Mouse (Mus musculus): Measurements from ENCODE around the gene Ttc37.
A peak's percentile ranks its signal among the peaks of the same experiment; 100 is the strongest.

The Ttc37 gene

DNA sequence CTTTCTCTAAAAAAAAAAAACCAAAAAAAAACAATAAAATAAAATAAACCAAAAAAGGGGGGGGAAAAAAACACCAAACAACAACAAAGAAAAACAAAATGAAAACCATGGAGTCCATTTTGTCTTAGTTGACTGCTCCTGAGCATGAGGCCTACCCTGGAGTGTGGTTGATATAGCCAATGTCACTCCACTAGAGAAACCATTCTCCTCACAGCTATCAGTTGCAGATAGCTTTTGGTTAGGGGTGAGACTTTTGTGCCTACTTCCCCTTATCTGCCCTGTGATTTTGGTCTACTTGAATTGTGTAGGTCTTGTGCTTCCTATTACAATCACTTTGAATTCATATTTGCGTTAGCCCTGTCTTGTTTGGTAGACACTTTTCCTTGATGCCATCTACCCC, 59.0 kb downstream of the Ttc37 start:
- DNase-seq (ENCODE audit: low read depth, low spot score) = no peak

- DNase-seq (ENCODE audit: low read depth, low spot score) = no peak
Observed at GRCm38 (mm10) chr13:76160587-76160986, 62.1 kb downstream of the Ttc37 start.

DNA sequence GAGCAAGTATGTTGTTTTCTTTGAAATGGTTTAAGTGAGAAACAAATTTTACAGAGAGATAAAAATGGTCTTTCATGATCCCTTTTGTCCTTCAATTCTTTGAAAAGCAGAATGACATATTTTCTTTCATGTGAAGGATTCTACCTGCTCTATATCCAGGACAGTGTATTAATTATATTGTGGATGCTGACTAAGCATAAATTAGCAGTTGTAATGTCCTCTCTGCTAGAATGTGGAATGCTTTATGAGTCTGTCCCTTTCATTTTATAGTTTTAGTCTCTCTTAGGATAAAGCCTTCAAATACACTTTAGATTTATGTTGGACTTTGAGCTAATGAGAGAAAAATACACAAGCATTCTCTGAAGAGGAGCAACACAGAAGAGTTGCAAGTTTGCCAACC, 75.8 kb downstream of the Ttc37 start:
- no peak for DNase-seq (ENCODE audit: low read depth, low spot score)

- no peak for DNase-seq (ENCODE audit: low read depth, low spot score)
Observed at GRCm38 (mm10) chr13:76178700-76179099, 80.2 kb downstream of the Ttc37 start.

DNA sequence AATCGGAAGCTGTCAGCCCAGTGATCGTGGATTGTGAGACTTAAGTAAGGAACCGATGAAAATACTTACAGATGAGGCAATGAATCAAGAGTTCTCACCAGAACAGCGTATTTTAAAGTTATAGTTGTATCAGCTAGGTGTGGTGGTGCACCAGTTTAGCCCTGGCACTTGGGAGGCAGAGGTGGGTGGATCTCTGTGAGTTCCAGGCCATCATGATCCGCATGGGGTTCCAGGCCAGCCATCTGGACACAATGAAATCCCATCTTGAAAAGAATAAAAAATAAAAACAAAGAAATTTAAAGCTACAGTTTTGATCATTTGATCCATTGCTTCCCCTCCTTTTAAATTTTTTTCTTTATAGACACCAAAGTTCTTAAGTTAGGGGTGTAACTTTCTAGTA, 89.1 kb downstream of the Ttc37 start:
- no peak for DNase-seq (ENCODE audit: low read depth, low spot score)

- no peak for DNase-seq (ENCODE audit: low read depth, low spot score)
Observed at GRCm38 (mm10) chr13:76189190-76189589, 90.7 kb downstream of the Ttc37 start.

- no peak for DNase-seq (ENCODE audit: low read depth, low spot score)
Observed at GRCm38 (mm10) chr13:76190273-76190672, 91.7 kb downstream of the Ttc37 start.

DNA sequence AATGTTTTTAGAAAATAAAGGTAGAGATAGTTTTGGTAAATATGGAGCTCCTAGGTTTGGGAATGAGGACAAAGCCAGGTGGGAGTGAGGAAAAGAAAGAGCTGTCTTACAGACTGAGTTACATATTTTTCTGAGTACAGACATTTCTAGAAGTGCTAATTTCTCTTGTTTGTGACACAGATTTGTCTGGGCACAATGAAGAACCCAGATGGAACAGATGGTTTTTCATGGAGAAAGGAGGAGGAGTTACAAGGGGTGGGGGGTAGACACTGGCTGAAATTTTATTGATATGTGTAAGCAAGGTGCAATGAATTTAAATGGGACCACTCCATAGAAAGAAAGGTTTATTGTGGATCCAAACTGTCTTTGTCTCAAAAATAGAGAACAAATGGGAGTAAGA, 96.4 kb downstream of the Ttc37 start:
- DNase-seq (ENCODE audit: low read depth, low spot score) = no peak

DNA sequence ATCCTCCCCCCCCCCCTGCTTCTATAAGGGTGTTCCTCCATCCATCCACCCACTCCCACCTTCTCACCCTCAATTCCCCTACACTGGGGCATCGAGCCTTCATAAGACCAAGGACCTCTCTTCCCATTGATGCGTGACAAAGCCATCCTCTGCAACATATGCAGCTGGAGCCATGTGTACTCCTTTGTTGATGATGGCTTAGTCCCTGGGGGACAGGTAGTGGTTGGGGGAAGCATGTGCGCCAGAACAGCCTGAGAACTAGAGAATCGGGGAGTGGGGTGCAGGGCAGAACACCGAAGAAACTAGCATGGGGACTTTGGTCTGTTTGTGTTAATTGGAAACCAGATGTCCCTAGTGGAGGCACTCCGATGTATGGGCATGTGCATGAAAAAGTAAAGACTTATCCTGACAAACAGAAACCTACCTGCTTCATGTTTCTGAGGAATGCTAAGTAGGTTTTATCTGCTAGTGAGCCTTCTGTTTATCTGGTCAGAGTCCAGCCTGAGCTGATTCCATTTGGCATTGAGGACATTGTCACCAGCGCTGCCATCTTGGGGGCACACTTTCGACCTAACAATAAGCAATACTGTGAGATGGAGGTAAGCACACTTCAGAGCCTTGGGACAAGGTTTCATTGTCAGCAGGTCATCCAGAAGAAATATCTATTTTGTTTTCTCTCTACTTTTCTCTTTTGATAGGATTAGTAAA, 97.1 kb downstream of the Ttc37 start:
- no peak for DNase-seq (ENCODE audit: low read depth, low spot score)

DNA sequence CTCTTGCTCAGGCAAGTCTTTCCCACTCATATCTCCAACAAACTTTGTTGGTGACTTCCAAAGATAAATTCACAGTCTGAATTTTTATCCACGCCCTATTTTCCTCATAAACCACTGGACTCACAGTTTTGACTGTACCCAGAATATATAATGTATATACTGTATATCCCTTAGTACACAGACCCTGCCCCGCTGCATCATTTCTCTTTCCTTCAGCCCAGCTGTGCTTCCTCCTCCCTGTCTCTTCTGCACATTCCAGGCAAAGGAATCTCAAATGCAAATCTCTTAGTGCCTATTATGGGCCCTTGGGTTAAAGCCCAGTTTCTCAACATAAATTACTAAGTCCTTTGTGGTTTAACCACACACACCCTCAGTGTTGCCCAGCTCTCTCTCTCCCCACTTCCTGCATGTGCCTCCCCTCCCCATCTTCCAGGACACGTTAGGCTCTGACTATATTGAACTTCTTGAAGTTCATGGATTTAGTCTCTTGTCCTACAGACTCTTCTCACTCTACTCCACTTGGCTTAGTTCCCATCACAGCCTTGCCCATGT, 98.8 kb downstream of the Ttc37 start:
- DNase-seq (ENCODE audit: low read depth, low spot score) = no peak

DNA sequence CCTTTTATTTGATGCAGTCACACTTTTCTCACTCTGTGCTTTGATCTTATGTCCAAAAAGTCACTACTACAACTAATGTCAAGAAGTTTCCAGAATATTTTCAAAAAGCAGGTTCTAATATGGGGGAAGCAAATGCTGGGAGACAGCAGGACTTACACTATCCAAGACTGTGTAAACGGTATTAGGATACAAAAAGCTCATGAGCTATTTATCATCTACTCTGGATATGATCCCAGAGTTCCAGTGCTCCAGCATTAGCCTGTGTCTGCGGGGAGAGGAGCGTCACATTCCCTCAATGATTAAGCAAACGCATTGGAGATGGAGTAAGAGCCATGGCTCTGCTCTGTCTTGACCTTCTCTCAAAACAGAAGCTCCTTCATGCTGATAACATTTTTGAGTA, 101.4 kb downstream of the Ttc37 start:
- DNase-seq (ENCODE audit: low read depth, low spot score) = no peak

DNA sequence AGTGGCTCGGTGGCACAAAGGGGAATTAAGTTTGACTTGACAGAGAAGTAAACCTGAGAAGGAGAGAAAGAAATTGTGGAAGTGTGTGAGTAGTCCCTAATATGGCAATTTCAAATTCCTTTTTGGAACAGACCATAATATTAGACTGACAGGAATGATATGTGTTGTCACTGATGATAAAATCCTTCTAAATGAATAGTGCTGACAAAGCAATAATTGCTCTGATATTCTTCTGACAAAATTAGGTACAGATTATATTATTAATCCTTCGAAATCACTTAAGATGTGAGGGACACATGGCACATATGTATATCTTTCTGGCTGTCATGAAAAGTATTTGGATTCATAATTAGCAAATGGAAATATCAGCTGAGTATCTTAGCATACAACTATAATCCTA, 116.4 kb downstream of the Ttc37 start:
- DNase-seq (ENCODE audit: low read depth, low spot score) = no peak

DNA sequence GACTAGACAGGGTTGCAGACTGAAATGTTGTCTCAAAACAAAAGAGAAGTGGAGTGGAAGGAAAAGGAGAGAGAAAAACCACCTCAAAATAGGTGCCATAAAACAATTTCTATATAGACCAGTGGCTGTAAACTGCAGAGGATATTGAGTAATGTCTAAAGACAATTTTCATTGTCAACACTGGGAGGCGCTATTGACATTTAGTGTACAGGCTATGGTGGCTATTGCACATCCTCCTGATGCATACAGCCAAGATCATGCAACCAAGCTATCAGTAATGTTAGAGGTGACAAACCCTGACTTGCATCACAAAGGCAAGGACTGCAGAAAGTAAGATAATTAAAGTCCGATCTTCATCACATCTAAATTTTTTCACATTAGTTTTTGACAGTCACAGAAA, 116.9 kb downstream of the Ttc37 start:
- peak; percentile 11 for DNase-seq (ENCODE audit: low read depth, low spot score)

All from WW6 (cell line).